Mouse (Mus musculus) thymus, adult 2 months (tissue): ENCODE measurements around the gene Arl6ip1. TPM values are rescaled to one million over a fixed set of nuclear protein-coding genes. Genes with fewer than 3 reads are reported as not detected.
A peak's percentile ranks its signal among the peaks of the same experiment; 100 is the strongest.

ENCODE experiments used
- DNase-seq: peaks from one replicate; pipeline ENCODE4 v3.0.0; 2021
- H3K27ac ChIP-seq: fragments of 200-500 bp; 2 replicates; pipeline ENCODE4 v1.5.1; 2012; ENCODE audit warnings: low read length, control low read depth; ENCODE audit not compliant: control insufficient read depth, insufficient read depth
- H3K27me3 ChIP-seq: fragments of 200-500 bp; 2 replicates; pipeline ENCODE4 v1.6.1; 2012; ENCODE audit warnings: mild to moderate bottlenecking, low read length, moderate library complexity, mixed read lengths; ENCODE audit not compliant: control insufficient read depth, insufficient read depth
- H3K36me3 ChIP-seq: fragments of 200-500 bp; 2 replicates; pipeline ENCODE4 v1.6.1; 2012; ENCODE audit warnings: mild to moderate bottlenecking, low read length, moderate library complexity; ENCODE audit not compliant: control insufficient read depth, insufficient read depth
- H3K4me1 ChIP-seq: fragments of 200-500 bp; replicated peaks from 2 replicates; pipeline ENCODE4 v1.6.1; 2012; ENCODE audit warnings: low read length; ENCODE audit not compliant: control insufficient read depth, insufficient read depth
- H3K4me3 ChIP-seq: fragments of 200-500 bp; 2 replicates; pipeline ENCODE4 v1.5.1; 2012; ENCODE audit warnings: mild to moderate bottlenecking, low read length, control low read depth, moderate library complexity; ENCODE audit not compliant: control insufficient read depth, insufficient read depth
- CTCF ChIP-seq: fragments of 200-500 bp; IDR thresholded peaks from 2 replicates; pipeline ENCODE4 v1.5.1; 2012; ENCODE audit warnings: mild to moderate bottlenecking, control low read depth, low read length, moderate library complexity, borderline replicate concordance; ENCODE audit not compliant: control insufficient read depth, poor library complexity, insufficient read depth; ENCODE audit errors: extremely low read depth
- POLR2A ChIP-seq: fragments of 200-500 bp; IDR thresholded peaks from 2 replicates; pipeline ENCODE4 v1.6.1; 2012; ENCODE audit warnings: mild to moderate bottlenecking, low read length, control low read depth, moderate library complexity; ENCODE audit not compliant: control insufficient read depth, poor library complexity, insufficient read depth; ENCODE audit errors: extremely low read depth
- WGBS: fragments of 180-500 bp; shearing (Covaris S2); methylation state at CpG from one replicate; pipeline ENCODE4 v1.1.7; 2018; 5-methylcytosine and 5-hydroxymethylcytosine counted together
- polyA plus RNA-seq: library from polyadenylated mRNA; depleted of rRNA; stranded (reverse); fragments of >200 nt; gene quantifications from 2 replicates; pipeline ENCODE4 v1.2.3, GENCODE M21; 2012

Gene Arl6ip1
- polyA plus RNA-seq, 1 experiment: 232 TPM

- TF ChIP-seq CTCF (no peak), POLR2A (no peak)
- peaks cover 9% of the 10 kb centered on the region; the same call in 1 of the 2 replicates for H3K4me1 ChIP-seq
- H3K4me3 ChIP-seq: no peak overlapping the region
- H3K27ac ChIP-seq: no peak overlapping the region
- DNase-seq: no peak
- 73% methylated on average over 3 of the region's 3 CpGs for WGBS
- H3K27me3 ChIP-seq: no peaks in the 10 kb centered on the region
- peaks cover 82% of the 10 kb centered on the region for H3K36me3 ChIP-seq
Observed at GRCm38 (mm10) chr7:118111128-118111527, 18.3 kb downstream of the Arl6ip1 start.

- DNase-seq: no peak
- TF ChIP-seq CTCF (no peak), POLR2A (no peak)
- 81% methylated on average over 1 of the region's 1 CpGs for WGBS
Observed at GRCm38 (mm10) chr7:118107671-118108070, 21.8 kb downstream of the Arl6ip1 start.

GRCm38 (mm10) chr7:118104458-118105052, 24.9 kb downstream of the Arl6ip1 start:
- WGBS: 93% methylated on average over 5 of the region's 5 CpGs
- no peak for DNase-seq
- H3K27ac ChIP-seq: no peak overlapping the region
- no peaks in the 10 kb centered on the region for H3K27me3 ChIP-seq
- H3K4me3 ChIP-seq: no peak overlapping the region
- no peaks in the 10 kb centered on the region for H3K4me1 ChIP-seq
- TF ChIP-seq POLR2A (no peak), CTCF (no peak)
- H3K36me3 ChIP-seq: peaks cover 47% of the 10 kb centered on the region

More at GRCm38 (mm10) chr7:118107671-118108070, 21.8 kb downstream of the Arl6ip1 start:
- Histone ChIP-seq H3K4me1 (peaks cover 3% of the 10 kb centered on the region; the same call in 1 of the 2 replicates), H3K36me3 (peaks cover 78% of the 10 kb centered on the region), H3K27me3 (no peaks in the 10 kb centered on the region), H3K4me3 (no peak overlapping the region), H3K27ac (no peak overlapping the region)

- WGBS: 81% methylated on average over 5 of the region's 5 CpGs
- H3K36me3 ChIP-seq: peaks cover 39% of the 10 kb centered on the region
- H3K4me1 ChIP-seq: no peaks in the 10 kb centered on the region
- no peak for DNase-seq
- H3K4me3 ChIP-seq: no peak overlapping the region
- TF ChIP-seq CTCF: no peak
- no peak for TF ChIP-seq POLR2A
- no peak overlapping the region for H3K27ac ChIP-seq
- H3K27me3 ChIP-seq: no peaks in the 10 kb centered on the region
Observed at GRCm38 (mm10) chr7:118103462-118104379, 25.7 kb downstream of the Arl6ip1 start.

GRCm38 (mm10) chr7:118102678-118103461, 26.6 kb downstream of the Arl6ip1 start:
- no peaks in the 10 kb centered on the region for H3K4me1 ChIP-seq
- DNase-seq: no peak
- TF ChIP-seq CTCF (no peak), POLR2A (no peak)
- no peaks in the 10 kb centered on the region for H3K27me3 ChIP-seq
- peaks cover 30% of the 10 kb centered on the region for H3K36me3 ChIP-seq
- no peak overlapping the region for H3K27ac ChIP-seq
- no peak overlapping the region for H3K4me3 ChIP-seq
- 68% methylated on average over 4 of the region's 4 CpGs for WGBS

- WGBS: 57% methylated on average over 4 of the region's 4 CpGs
- peaks cover 24% of the 10 kb centered on the region for H3K36me3 ChIP-seq
- H3K4me3 ChIP-seq: no peak overlapping the region
- peak; percentile 27 for DNase-seq
- TF ChIP-seq POLR2A (no peak), CTCF (no peak)
- no peak overlapping the region for H3K27ac ChIP-seq
- H3K4me1 ChIP-seq: no peaks in the 10 kb centered on the region
- H3K27me3 ChIP-seq: no peaks in the 10 kb centered on the region
Observed at GRCm38 (mm10) chr7:118102231-118102630, 27.2 kb downstream of the Arl6ip1 start.
